Mouse (Mus musculus) adipocyte (in vitro differentiated cells): ENCODE results near the gene Olfr1499.
A peak's percentile ranks its signal among the peaks of the same experiment; 100 is the strongest.
"Not testable (repeated sequence)": the region's sequence is repeated elsewhere in the genome, so short reads cannot be mapped to it uniquely, and the experiment has no call there.

Experiments used
- DNase-seq: peaks from one replicate; pipeline ENCODE4 v3.0.0-alpha.2; 2016; ENCODE audit warnings: low spot score

The Olfr1499 gene

DNA sequence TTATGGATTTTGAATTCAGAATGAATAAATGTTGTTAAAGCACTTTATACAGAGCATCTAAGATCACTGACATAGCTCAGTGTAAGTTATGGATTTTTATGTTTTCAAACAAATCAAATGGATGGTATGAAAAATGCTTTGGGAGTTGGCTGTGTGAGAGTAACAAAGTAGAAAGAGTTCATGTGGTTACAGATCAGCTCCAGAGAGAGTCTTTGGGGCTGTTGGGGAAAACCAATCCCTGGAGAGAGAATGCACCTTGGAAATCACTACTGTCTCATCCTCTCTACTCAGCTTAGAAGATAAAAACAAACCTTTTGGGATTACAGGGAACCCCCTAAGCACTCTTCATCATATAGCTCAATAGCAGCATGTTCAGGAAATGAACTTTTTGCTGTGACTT lies at the start of gene Olfr1499:
Gene Olfr1499 (minus strand): TSS at position 101 of the 400 bp plus-strand sequence.
- no peak for DNase-seq

DNA sequence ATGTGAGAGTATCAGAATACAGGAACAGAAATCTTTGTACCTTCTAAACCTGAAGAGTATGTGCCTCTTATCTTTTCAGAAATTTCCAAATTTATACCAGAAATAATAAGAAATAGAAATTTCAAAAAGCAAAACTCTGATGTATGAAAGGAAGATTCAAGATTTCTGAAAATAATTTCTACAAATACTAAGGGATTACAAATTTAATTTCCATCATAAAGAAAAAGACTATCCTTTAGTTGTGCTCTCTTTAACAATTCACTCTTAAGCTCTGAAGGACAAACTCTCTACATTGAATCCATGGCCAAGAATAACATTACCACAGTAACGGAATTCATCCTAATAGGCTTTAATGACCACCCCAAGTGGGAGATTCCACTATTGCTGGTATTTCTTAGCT lies 42.2 kb upstream of the Olfr1499 start, which contains the start of gene Olfr1502:
Gene Olfr1502 (plus strand): TSS at position 301 of the 400 bp plus-strand sequence.
- no peak for DNase-seq

DNA sequence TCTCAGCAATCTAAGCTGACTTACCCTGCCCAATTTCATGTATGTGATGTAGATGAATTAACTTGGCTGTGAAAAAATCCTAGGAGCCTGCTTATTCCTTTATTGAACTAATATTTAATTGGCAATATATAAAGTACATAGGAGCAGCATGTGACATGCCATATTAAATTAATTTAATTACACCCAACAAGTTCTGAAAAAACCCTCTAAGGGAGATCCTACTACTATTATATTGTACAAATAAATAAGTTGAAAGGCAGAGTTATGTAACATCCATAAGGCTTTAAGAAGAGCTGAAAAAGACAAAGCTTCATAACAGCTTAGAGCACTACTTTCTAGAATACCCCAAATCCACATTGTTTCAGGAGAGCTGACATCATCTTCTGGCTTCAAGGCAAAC lies 31.3 kb upstream of the Olfr1499 start, which contains the start of gene Olfr1501:
Gene Olfr1501 (minus strand): TSS at position 101 of the 400 bp plus-strand sequence.
- DNase-seq, result not testable (repeated sequence)

DNA sequence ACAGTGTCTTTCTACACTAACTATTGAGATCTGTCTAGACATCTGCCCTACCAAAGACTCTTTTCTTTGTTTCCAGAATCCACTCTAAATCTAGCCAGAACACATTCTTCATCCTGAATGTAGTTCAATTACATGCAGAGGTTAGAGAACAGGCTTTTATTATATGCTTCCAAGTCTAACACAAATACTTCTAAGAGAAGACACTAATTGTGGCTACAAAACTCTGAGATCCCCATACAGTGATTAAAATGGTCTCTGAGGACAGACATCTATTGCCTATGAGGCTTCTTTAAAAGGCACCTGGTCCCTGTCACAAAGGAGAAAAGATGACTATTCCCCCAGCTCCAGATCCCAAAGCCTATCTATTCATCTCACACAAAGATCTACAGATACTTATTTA lies 11.1 kb upstream of the Olfr1499 start, which contains the start of gene Olfr1500:
Gene Olfr1500 (minus strand): TSS at position 101 of the 400 bp plus-strand sequence.
- DNase-seq, result no peak

DNA sequence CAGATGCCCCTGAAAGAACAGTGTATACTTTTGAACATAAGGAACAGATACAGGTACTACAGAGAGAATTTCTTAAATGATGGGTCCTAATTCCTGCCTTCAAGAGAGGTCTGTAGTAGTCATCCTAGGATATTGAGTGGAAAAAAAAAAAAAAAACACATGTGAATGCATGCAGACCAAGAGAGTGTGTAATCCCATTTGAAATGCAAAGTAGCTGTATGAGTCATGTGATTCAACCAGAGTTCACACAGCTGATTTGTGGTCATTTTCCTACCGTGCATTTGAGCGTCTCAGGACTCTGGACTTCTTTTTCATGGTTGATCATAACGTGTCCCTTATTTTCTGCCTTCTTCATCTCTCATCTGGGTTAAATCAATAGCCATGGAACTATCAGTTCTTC lies 9.2 kb upstream of the Olfr1499 start:
- DNase-seq, result no peak

DNA sequence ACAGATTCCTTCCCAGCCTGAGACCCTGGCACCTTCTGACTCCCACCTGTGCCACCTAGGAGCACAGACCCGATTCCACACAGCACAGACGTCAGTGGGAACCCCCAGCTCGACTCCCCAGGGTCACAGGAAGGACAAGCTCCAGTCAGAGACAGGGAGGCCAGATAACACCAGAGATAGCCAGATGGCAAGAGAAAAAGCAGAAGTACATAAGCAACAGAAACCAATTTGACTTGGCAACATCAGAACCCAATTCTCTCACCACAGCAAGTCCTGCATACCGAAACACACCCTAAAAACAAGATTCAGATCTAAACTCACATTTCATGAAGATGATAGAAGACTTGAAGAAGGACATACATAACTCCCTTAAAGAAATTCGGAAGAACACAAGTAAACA lies 1.6 kb upstream of the Olfr1499 start:
- DNase-seq, result no peak

DNA sequence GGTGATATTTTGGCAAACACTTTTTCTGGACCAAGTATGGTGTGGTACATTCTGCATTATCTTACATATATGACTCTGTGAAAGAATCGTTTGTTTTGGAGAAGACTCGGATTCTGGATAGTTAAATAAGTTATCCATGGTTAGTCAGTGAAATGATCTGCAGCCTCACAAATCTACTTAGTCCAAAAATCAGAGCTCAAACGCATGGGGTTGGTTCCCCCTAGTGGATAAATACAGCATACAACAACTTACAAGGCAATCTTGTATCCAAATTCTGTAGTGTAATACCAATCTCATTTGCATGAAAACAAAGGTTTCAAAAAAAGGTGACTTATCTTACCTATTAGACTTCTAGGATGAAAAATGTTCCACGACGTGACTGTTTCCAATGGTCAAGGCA lies 420 bp downstream of the Olfr1499 start:
- peak; percentile 34 for DNase-seq

DNA sequence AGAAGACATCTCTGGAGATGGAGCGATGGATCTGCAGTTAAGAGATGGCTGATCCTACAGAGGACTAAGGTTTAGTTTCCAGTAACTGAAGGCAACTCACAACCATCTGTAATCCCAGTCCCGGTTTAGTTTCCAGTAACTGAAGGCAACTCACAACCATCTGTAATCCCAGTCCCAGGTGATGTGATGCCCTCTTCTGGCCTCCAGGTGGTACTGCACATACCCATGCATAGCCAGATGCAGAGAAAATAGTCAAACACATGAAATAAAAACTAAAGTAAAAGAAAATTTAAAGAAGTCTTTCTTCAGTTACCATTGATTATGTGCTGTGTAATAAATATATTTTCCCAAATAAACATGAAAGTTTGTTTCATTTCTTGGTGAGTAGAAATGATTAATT lies 6.4 kb downstream of the Olfr1499 start:
- DNase-seq, result no peak

DNA sequence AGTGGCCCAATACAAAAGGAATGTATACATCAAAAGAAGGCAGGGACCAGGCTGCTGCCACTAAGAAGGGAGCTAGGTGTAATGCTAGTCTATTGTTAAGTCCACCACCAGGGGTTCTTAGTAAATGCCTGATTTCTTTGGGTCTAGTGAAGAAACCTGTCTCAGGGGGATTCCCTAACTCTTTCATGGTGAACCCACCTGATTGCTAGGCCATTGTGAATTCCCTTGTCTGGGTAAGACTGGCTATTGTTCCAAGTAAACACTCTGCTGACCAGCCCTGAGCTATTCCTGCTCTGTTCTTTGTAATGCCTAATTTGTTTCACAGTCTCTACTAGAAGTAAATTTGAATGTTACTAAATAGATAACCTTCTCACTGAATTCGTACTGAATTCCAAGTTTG lies 13.8 kb downstream of the Olfr1499 start:
- not testable (repeated sequence) for DNase-seq

DNA sequence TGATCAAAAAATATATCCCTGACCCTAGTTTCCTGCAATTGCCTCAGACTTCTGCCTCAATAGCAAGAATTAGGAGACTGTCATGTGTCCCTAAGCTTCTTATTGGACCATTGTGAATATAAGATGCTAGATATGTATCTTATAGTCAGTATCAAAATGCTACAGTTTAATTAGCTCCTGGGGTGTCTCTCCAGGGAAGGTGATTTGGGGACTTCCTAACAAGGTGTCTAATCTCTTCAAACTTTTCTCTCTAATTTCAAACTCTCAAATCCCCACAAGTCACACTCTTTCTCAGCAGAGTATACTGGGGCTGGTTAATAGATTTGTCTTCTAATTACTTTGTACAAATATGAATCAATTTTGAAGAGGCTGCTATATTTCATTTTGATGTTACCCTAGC lies 21.1 kb downstream of the Olfr1499 start, which contains the start of gene Olfr1497:
Gene Olfr1497 (minus strand): TSS at position 101 of the 400 bp plus-strand sequence.
- DNase-seq, result no peak

DNA sequence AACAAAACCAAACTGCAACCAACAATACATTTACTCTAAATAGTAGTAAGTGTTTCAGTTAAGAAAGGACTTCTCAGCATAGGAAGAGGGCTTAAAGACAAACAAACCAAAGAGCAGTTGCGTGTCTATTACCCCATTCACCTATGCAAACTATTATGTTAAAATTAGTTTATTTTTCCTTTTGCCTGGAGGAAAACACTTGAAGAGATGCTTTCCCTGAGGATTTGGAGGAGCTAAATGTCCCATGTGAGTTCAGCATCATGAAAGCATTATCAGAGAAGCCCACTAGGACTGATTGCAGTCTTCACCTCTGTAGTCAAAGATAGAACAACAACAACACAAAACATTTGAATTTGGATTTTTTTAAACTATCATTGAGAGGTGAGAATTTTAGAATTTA lies 41.7 kb downstream of the Olfr1499 start, which contains the start of gene Olfr1496:
Gene Olfr1496 (plus strand): TSS at position 301 of the 400 bp plus-strand sequence.
- no peak for DNase-seq

DNA sequence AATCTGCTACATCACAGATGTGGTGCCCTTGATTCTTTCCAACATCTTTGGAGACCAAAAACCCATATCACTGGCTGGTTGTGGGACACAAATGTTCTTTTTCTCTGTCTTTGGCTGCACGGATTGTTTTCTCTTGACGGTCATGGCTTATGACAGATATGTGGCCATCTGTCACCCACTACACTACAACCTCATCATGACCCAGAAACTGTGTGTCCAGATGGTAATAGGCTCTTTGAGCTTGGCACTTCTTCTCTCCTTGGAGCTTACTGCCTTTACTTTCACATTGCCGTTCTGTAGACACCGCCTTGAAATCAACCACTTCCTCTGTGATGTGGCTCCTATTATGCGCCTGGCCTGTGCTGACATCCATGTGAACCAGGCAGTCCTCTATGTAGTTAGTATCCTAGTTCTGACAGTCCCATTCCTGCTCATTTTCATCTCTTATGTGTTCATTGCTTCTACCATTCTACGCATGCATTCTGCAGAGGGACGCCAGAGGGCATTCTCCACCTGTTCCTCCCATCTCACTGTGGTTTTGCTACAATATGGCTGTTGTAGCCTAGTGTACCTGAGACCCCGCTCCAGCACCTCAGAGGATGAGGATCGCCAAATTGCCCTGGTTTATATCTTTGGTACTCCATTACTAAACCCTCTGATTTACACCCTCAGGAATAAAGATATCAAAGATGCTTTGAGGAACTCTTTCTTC lies 50.5 kb downstream of the Olfr1499 start:
- no peak for DNase-seq

DNA sequence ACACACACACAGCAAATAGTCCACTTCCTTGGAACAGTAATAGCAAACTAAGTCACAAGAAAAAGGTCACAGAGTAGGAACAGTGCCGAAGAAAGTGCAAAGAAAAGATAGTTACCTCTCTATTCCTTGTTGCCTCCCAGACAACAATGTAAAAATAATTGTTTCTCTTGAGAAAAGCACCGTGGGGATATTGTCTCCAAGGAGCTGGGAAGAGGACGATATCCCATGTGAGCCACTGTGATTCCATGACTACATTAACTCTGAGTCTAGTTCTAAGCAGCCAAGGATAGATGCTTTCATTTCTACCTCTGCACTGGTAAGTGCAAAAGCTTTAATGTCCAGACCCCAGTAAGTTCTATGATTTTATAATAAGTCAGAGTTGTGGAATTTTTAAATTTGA lies 54.9 kb downstream of the Olfr1499 start, which contains the start of gene Olfr1495:
Gene Olfr1495 (plus strand): TSS at position 301 of the 400 bp plus-strand sequence.
- no peak for DNase-seq
